Mouse (Mus musculus) spleen, adult 2 months (tissue): Measurements from ENCODE around the gene Cggbp1. TPM values are rescaled to one million over a fixed set of nuclear protein-coding genes. Genes with fewer than 3 reads are reported as not detected.
A peak's percentile ranks its signal among the peaks of the same experiment; 100 is the strongest.
"Not testable (repeated sequence)": the region's sequence is repeated elsewhere in the genome, so short reads cannot be mapped to it uniquely, and the experiment has no call there.

Experiments used
- DNase-seq, 2 experiments: peaks; one replicate each; pipeline versions ENCODE4 v3.0.0 to v3.0.0-alpha.2; 2012 to 2021; ENCODE audit warnings: low spot score in 2 of 2, low read depth in 1 of 2
- H3K27ac ChIP-seq: fragments of 200-500 bp; 2 replicates; pipeline ENCODE4 v1.5.1; 2012; ENCODE audit warnings: low read length, inconsistent platforms; ENCODE audit not compliant: insufficient read depth
- H3K27me3 ChIP-seq: fragments of 200-500 bp; 2 replicates; pipeline ENCODE4 v1.6.1; 2012; ENCODE audit warnings: mild to moderate bottlenecking, moderate library complexity, low read length, inconsistent platforms; ENCODE audit not compliant: control insufficient read depth, insufficient read depth
- H3K36me3 ChIP-seq: fragments of 200-500 bp; 2 replicates; pipeline ENCODE4 v1.6.1; 2012; ENCODE audit warnings: mild to moderate bottlenecking, low read length, inconsistent platforms; ENCODE audit not compliant: control insufficient read depth, insufficient read depth
- H3K4me1 ChIP-seq: fragments of 200-500 bp; 2 replicates; pipeline ENCODE4 v1.6.1; 2011; ENCODE audit warnings: inconsistent platforms; ENCODE audit not compliant: control insufficient read depth, insufficient read depth, insufficient read length
- H3K4me3 ChIP-seq: fragments of 200-500 bp; 2 replicates; pipeline ENCODE4 v1.5.1; 2011; ENCODE audit warnings: mild to moderate bottlenecking, inconsistent platforms; ENCODE audit not compliant: insufficient read depth, insufficient read length; ENCODE audit errors: extremely low read depth
- CTCF ChIP-seq: fragments of 200-500 bp; IDR thresholded peaks from 2 replicates; pipeline ENCODE4 v1.5.1; 2011; ENCODE audit warnings: mild to moderate bottlenecking, inconsistent platforms; ENCODE audit not compliant: insufficient read depth, insufficient read length, insufficient replicate concordance; ENCODE audit errors: extremely low read depth
- POLR2A ChIP-seq: fragments of 200-500 bp; IDR thresholded peaks from 2 replicates; pipeline ENCODE4 v1.6.1; 2011; ENCODE audit warnings: low read depth, low read length, inconsistent platforms
- WGBS: fragments of 180-500 bp; shearing (Covaris S2); methylation state at CpG from one replicate; pipeline ENCODE4 v1.1.7; 2018; 5-methylcytosine and 5-hydroxymethylcytosine counted together
- polyA plus RNA-seq: library from polyadenylated mRNA; depleted of rRNA; stranded (reverse); fragments of >200 nt; gene quantifications from 2 replicates; pipeline ENCODE4 v1.2.3, GENCODE M21; 2012

The Cggbp1 gene
- polyA plus RNA-seq, 1 experiment, result 6.9 TPM

DNA sequence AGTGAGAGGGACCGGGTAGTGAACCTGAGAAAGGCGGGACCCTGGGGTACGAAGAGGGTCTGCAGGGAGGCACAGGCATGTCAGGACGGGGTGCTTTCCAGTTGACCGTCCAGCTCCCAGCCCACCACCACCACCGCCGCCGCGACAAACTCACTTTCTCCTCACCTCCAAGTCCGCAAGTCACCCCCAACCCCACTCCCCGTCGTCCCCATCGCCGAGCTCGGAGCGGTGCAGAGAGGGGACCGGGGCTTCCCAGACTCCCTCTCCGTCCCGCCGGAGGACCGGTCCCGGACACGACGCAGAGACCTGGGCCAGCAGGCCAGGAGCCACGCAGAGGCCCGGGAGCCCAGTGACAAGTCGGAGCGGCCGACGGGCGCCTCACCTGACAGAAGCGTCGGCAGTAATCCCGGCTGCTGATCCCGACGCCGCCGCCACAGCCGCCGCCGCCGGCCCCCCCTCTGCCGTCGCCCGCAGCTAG is 672 bp upstream of the Cggbp1 start:
- Histone ChIP-seq H3K4me3 (peak overlapping the region; percentile 92), H3K4me1 (no peaks in the 10 kb centered on the region; the same call in none of the 2 replicates), H3K27ac (peak overlapping the region; percentile 94), H3K36me3 (peaks cover 12% of the 10 kb centered on the region), H3K27me3 (no peaks in the 10 kb centered on the region)
- TF ChIP-seq CTCF (no peak), POLR2A (no peak)
- DNase-seq, result no peak
- WGBS, result under 1% methylated on average over 42 of the region's 45 CpGs

DNA sequence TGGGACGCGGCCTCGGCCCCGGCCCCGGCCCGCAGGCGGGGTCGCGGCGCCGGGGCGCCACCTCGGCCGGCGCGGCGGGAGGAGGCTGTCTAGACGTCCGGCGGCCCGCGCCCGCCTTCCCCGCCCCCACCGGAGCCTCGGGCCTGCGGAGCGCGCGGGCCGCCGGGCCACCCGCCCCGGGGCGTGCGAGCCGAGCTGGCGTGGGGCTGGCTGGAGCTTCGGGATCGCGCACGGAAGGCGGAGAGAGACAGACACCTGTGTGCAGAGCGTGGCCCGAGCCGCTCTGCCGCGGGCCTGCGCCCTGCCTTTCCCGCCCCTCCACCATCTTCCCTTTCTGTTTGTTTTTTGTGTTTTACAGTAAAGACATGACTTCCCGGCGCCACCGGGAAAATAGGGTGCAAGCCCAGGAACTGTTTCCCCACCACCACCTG is 660 bp downstream of the Cggbp1 start:
- TF ChIP-seq CTCF (no peak), POLR2A (no peak)
- WGBS, result under 1% methylated on average over 30 of the region's 53 CpGs
- Histone ChIP-seq H3K4me3 (peak overlapping the region; percentile 87), H3K36me3 (peaks cover 16% of the 10 kb centered on the region), H3K27ac (peak overlapping the region; percentile 98), H3K27me3 (no peaks in the 10 kb centered on the region), H3K4me1 (no peaks in the 10 kb centered on the region; the same call in none of the 2 replicates)
- peak in 1 of 2 experiments; percentile 47 for DNase-seq

DNA sequence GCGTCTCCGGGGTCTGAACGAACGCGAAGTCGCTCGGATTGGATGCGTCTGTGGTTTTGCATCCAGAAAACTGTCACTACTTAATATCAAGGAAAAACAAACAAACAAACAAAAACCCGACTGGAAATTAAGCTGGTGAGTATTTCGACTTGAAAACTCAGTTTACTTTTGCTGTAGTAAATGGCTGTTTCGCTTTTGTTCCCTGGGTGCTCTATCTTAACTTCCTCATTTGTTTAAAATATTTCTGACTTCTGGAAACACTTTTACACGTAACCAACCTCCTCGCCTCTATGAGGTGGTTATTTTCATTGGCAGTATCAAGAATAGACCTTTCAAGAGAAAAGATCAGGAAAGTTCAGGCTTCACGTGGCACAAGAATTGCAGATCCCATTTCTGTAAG is 1.1 kb downstream of the Cggbp1 start:
- Histone ChIP-seq H3K4me3 (peak overlapping the region; percentile 87), H3K36me3 (peaks cover 16% of the 10 kb centered on the region), H3K27ac (peak overlapping the region; percentile 98), H3K27me3 (no peaks in the 10 kb centered on the region), H3K4me1 (no peaks in the 10 kb centered on the region; the same call in none of the 2 replicates)
- no peak for TF ChIP-seq POLR2A
- TF ChIP-seq CTCF, result no peak
- DNase-seq, result no peak
- under 1% methylated on average over 14 of the region's 14 CpGs for WGBS

GRCm38 (mm10) chr16:64856946-64857345 is 5.2 kb downstream of the Cggbp1 start:
- H3K4me3 ChIP-seq, result no peak overlapping the region
- DNase-seq, result no peak
- no peaks in the 10 kb centered on the region for H3K27me3 ChIP-seq
- TF ChIP-seq POLR2A, result no peak
- no peak for TF ChIP-seq CTCF
- no peak overlapping the region for H3K27ac ChIP-seq
- peaks cover 18% of the 10 kb centered on the region for H3K36me3 ChIP-seq
- H3K4me1 ChIP-seq, result no peaks in the 10 kb centered on the region; the same call in none of the 2 replicates
- 87% methylated on average over 3 of the region's 3 CpGs for WGBS

- not testable (repeated sequence) for H3K4me3 ChIP-seq, H3K27ac ChIP-seq, DNase-seq, H3K27me3 ChIP-seq, H3K4me1 ChIP-seq, H3K36me3 ChIP-seq
- 88% methylated on average over 8 of the region's 8 CpGs for WGBS
Observed at GRCm38 (mm10) chr16:64865841-64866240, 14.0 kb downstream of the Cggbp1 start.

DNA sequence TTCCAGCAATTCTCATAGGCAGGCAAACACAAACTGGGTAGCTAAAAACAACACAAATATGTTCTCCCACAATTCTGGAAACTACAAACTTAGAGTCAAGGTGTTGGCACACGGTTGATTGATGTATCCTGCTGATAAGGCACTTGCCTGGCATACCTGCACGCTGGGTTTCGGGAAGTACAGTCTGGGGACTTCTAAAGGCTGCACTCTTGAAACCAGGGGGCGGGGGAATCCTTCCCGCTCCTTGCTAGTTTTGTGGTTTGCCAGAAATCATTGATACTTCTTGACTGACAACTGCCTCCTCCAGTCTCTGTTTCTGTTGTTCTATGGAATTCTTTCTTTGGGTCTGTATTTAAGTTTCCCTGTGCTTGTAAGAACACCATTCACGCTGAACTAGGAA is 16.8 kb downstream of the Cggbp1 start:
- H3K27ac ChIP-seq, result no peak overlapping the region
- H3K27me3 ChIP-seq, result no peaks in the 10 kb centered on the region
- 59% methylated on average over 6 of the region's 6 CpGs for WGBS
- no peak for TF ChIP-seq CTCF
- no peak for TF ChIP-seq POLR2A
- no peak for DNase-seq
- no peaks in the 10 kb centered on the region for H3K36me3 ChIP-seq
- no peaks in the 10 kb centered on the region for H3K4me1 ChIP-seq
- H3K4me3 ChIP-seq, result no peak overlapping the region

DNA sequence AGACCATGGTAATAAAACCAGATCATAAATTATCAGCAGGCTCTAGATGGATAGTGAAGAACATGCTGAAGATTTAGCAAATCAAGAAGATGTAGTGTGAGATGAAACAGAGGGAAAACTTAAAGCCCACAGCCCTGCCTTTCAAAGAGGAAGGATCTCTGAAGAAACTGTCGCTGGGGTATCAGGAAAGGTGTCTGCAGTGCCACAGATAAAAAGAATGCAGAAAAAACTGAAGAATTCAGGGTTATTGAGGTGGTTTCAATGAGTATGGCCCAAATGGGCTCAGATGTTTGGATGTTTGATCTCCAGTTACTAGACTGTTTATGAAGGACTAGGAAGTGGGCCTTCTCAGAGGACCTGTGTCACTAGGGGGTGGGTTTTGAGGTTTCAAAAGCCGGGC is 17.8 kb downstream of the Cggbp1 start:
- WGBS, result 34% methylated on average over 2 of the region's 2 CpGs
- DNase-seq, result no peak
- H3K4me3 ChIP-seq, result no peak overlapping the region
- no peaks in the 10 kb centered on the region for H3K4me1 ChIP-seq
- H3K27me3 ChIP-seq, result no peaks in the 10 kb centered on the region
- H3K27ac ChIP-seq, result no peak overlapping the region
- TF ChIP-seq POLR2A (no peak), CTCF (no peak)
- H3K36me3 ChIP-seq, result no peaks in the 10 kb centered on the region
